Mouse (Mus musculus) midbrain, embryonic 12.5 days (tissue): ENCODE data around the gene Ociad2. TPM values are rescaled to one million over a fixed set of nuclear protein-coding genes. Genes with fewer than 3 reads are reported as not detected.
A peak's percentile ranks its signal among the peaks of the same experiment; 100 is the strongest.

ENCODE experiments used
- ATAC-seq: fragments of 200-750 bp; cut with Nextera tagmentation; 2 replicates; pipeline ENCODE4 v1.8.0; 2017; ENCODE audit warnings: low read depth, moderate TSS enrichment, moderate library complexity; ENCODE audit not compliant: low FRiP score
- H3K27ac ChIP-seq: fragments of 300-500 bp; sonication (generic); replicated peaks from 2 replicates; pipeline ENCODE4 v1.5.1; 2016; ENCODE audit warnings: mild to moderate bottlenecking
- H3K27me3 ChIP-seq: fragments of 300-500 bp; sonication (generic); 2 replicates; pipeline ENCODE4 v1.6.1; 2016; ENCODE audit warnings: mild to moderate bottlenecking
- H3K36me3 ChIP-seq: fragments of 300-500 bp; sonication (generic); 2 replicates; pipeline ENCODE4 v1.6.1; 2016
- H3K4me1 ChIP-seq: fragments of 300-500 bp; sonication (generic); 2 replicates; pipeline ENCODE4 v1.6.1; 2016
- H3K4me2 ChIP-seq: fragments of 300-500 bp; sonication (generic); replicated peaks from 2 replicates; pipeline ENCODE4 v1.6.1; 2016; ENCODE audit warnings: mild to moderate bottlenecking, moderate library complexity
- H3K4me3 ChIP-seq: fragments of 300-500 bp; sonication (generic); 2 replicates; pipeline ENCODE4 v1.5.1; 2016; ENCODE audit warnings: mild to moderate bottlenecking
- H3K9ac ChIP-seq: fragments of 300-500 bp; sonication (generic); replicated peaks from 2 replicates; pipeline ENCODE4 v1.6.1; 2016; ENCODE audit warnings: mild to moderate bottlenecking, moderate library complexity
- H3K9me3 ChIP-seq: fragments of 300-500 bp; sonication (generic); 2 replicates; pipeline ENCODE4 v1.6.1; 2016; ENCODE audit warnings: mild to moderate bottlenecking
- whole genome bisulfite sequencing: fragments of 180-500 bp; shearing (Covaris S2); methylation state at CpG from one replicate; pipeline ENCODE4 v1.1.7; 2016; 5-methylcytosine and 5-hydroxymethylcytosine counted together
- polyA plus RNA-seq: library from polyadenylated mRNA; unstranded; fragments of >200 nt; fragmentation: Nextera tagmentation; extraction: Ambion mirVana; gene quantifications from 2 replicates; pipeline ENCODE4 v1.2.1, GENCODE M21; 2016

Gene Ociad2
- polyA plus RNA-seq, 1 experiment from 2014 or later = 16.5 TPM

DNA sequence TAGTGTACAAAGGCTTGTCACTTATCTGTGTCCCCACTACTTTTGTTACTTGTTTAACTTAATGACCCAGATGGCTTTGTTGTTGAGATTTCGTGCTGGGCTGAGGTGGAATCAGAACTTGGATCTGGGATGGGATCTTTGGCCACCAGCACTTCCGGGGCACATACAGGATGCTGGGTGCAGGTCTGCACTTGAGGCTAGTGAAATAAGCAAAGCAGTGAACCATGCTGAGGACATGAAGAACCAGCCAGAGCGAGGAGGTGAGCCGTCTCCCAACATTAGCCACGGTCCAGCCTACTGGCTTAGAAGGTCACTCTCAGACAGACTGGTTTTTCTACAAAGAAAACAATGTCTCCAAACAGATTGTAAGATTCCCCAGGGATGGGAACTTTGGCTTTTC, 8.7 kb upstream of the Ociad2 start:
- Histone ChIP-seq H3K27ac (no peak overlapping the region), H3K9me3 (no peaks in the 10 kb centered on the region), H3K27me3 (0 out of 2 replicates have a peak, but pooled peaks cover 2% of the 10 kb centered on the region), H3K9ac (no peak overlapping the region), H3K4me3 (no peak overlapping the region), H3K4me2 (no peak overlapping the region), H3K36me3 (no peaks in the 10 kb centered on the region), H3K4me1 (peaks cover 11% of the 10 kb centered on the region)
- 47% methylated on average over 5 of the region's 5 CpGs for WGBS
- ATAC-seq = no peak

DNA sequence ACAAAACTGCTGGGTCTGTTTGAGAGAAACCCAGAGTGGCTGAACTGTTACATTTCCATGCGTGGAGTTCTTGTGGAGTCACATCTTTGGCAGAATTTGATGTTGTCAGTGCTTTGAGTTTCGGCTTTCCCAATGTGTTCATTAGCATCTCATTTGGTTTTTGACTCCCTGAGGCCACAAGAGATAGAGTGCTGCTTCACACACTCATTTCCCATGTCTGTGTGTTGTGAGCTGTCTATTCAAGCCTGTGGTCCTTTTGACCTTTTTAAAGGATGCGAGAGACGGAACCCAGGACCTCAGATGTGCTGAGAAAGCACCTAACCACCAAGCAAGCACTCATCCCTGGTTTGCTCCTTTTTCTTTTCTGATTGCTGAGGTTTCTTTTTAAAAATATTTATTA, 4.4 kb upstream of the Ociad2 start:
- 88% methylated on average over 4 of the region's 4 CpGs for WGBS
- Histone ChIP-seq H3K27ac (no peak overlapping the region), H3K4me2 (no peak overlapping the region), H3K36me3 (no peaks in the 10 kb centered on the region), H3K27me3 (peaks cover 8% of the 10 kb centered on the region; the same call in 1 of the 2 replicates), H3K4me3 (no peak overlapping the region), H3K9ac (no peak overlapping the region), H3K9me3 (no peaks in the 10 kb centered on the region), H3K4me1 (peaks cover 18% of the 10 kb centered on the region; the same call in 1 of the 2 replicates)
- ATAC-seq = no peak

DNA sequence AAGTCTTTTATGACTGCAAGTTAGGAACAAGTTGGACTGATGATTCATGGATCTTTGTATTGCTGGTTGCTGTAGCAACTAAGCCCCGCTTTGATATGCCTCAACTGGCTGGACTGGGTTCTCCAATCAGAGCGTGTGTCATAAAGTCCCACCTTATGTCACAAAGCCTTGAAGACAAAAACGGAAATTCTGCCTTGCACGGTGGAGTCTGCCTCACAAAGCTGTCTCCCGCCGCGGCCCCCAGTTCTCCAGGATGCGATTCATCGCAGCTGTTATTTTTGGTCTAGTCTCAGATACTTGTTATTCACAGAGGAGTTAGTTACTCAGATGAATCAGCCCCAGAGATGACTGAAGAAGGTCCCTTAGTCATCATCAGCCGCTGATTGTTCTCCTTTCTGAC, 3.5 kb upstream of the Ociad2 start:
- Histone ChIP-seq H3K9ac (no peak overlapping the region), H3K4me2 (peak overlapping the region; percentile 18; the same call in 1 of the 2 replicates), H3K27me3 (peaks cover 16% of the 10 kb centered on the region; the same call in 1 of the 2 replicates), H3K4me3 (no peak overlapping the region), H3K9me3 (no peaks in the 10 kb centered on the region), H3K36me3 (no peaks in the 10 kb centered on the region), H3K27ac (0 out of 2 replicates have a peak overlapping the region, but pooled peaks have one; percentile 17), H3K4me1 (peaks cover 18% of the 10 kb centered on the region; the same call in 1 of the 2 replicates)
- ATAC-seq = peak; percentile 69
- WGBS = 30% methylated on average over 10 of the region's 10 CpGs

DNA sequence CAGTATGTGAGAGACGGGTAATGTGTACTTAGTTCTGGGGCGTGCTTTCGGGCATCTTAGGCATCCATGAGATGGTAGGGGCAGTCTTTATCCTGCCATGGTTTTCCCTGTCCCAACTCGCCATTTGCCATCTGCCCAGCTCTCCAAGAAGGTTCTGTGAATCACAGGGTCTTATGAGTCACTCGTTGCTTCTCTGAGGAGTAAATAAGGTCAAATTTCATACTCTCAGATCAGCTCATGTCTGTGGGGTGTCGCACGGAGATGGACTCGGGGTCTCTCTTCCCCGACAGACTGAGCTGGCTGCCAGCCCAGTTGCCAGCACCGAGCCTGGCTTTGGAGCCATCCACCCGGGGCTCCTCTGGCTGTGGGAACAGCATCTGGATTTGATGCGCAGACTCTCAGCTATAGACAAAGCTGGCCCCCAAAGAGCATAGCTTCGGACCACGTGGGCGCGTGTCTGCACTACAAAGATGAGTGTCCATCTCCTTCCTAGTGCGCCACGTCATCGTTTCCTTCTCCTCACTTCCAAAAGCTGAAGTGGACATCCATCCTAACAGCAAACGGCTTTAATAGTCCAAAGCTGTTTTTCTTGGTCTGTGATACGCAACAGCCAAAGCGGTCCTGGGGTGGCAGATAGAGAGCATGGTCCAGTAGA, 2.0 kb upstream of the Ociad2 start:
- H3K9ac ChIP-seq = no peak overlapping the region
- 89% methylated on average over 22 of the region's 22 CpGs for WGBS
- no peak overlapping the region for H3K4me2 ChIP-seq
- no peaks in the 10 kb centered on the region for H3K36me3 ChIP-seq
- H3K27me3 ChIP-seq = peaks cover 16% of the 10 kb centered on the region; the same call in 1 of the 2 replicates
- no peaks in the 10 kb centered on the region for H3K9me3 ChIP-seq
- ATAC-seq = no peak
- H3K4me3 ChIP-seq = no peak overlapping the region
- H3K4me1 ChIP-seq = peaks cover 26% of the 10 kb centered on the region
- H3K27ac ChIP-seq = no peak overlapping the region

DNA sequence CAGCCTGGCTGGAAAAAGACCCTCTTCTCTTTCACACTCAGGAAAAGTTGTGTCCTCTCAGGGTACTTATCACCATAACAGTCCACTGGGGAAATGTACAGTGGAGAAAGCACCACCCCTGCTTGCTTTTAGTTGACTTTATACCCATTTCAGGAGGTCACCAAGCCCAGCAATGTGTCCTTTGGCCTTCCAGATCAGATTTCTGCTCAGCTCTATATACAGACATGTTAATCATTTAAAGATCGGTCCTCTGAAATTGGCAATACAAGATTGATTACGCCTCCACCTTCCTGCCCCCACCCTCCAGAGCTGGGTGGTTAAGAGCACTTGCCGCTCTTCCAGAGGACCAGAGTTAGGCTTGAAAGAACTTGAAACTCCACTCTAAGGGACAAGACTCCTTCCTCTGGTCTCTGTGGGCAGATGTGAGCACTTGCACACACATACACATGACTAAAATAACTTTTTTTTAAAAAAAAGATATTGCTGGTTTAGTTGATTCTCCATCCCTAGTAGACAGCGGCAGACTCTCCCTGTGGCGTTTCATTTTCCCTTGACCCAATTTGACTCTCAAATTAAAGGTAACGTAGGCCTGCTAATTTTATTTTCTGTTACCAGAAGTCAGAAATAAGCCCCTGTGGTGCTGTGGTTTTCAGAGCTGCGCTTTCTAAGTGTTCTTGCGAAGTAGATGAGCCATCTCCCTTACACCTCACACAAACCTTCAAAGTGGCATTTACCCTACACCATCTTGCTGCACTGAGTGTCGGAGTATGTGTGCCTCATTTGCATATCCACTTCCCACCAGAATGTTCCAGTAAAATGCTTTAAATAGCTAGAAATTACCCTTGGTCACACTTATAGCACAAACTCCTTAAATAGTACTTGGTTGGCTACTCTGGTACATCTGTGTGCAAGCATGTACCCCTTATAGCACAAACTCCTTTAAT, 777 bp downstream of the Ociad2 start:
- no peak overlapping the region for H3K4me2 ChIP-seq
- H3K27me3 ChIP-seq = peaks cover 14% of the 10 kb centered on the region; the same call in 1 of the 2 replicates
- H3K4me3 ChIP-seq = no peak overlapping the region
- ATAC-seq = no peak
- H3K9ac ChIP-seq = no peak overlapping the region
- no peaks in the 10 kb centered on the region for H3K9me3 ChIP-seq
- H3K4me1 ChIP-seq = peaks cover 32% of the 10 kb centered on the region
- no peak overlapping the region for H3K27ac ChIP-seq
- WGBS = 92% methylated on average over 9 of the region's 9 CpGs
- no peaks in the 10 kb centered on the region for H3K36me3 ChIP-seq

DNA sequence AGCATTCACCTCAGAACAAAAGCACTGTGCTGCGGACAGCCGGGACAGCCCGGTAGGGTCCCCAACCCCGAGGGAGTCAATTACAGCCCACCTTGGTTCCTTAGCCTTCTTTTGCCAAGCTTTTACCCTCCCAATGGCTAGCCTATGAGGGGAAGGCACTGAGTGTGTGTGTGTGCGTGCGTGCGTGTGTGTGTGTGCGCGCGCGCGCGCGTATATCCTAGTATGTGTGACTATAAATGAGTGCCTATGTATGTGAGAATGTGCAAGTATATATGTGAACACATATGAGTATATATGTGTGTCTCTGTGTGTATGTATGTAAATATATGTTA, 2.0 kb downstream of the Ociad2 start:
- 0 out of 2 replicates have a peak overlapping the region, but pooled peaks have one; percentile 50 for H3K27ac ChIP-seq
- ATAC-seq = no peak; the same call in 1 of the 2 replicates

DNA sequence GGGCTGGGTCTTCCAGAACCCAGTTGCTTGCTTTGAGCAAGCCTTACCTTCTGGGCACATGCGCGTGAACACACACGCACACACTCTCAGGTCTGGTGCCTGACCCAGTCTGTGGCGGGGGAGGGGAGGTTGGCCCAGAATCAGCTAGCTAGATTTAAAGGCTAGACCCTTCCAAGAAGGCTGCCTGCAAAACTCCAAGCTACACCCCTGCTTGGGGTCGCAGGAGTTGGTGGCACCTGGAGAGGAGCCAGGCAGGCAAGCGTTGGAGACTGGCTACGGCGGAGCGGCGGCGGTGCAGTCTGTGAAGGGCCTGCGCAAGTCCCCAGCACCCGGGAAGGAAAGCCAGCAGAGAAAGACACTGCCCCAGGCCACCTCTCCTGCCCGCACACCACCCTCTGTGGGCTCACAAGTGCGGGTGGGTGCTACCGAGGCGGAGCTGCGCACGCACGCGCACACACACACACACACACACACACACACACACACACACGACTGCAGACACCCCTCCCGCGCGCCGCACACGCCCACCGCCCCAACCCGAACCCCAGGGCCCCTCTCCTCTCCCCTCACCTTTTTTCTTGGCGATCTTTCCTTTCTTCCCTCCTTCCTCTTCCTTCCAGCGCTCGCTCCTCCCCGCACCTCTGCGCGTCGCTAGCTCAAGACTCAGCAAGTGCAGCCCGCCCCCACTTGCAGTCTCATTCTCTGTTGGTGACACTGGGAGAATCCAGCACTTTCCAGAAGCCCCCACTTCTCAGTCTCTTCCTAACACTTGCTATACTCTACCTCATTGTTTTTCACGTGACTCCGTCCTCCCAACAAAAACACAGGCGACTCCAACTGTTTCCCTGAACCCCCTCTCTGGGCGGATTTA, 2.6 kb downstream of the Ociad2 start:
- peak; percentile 75 for ATAC-seq
- Histone ChIP-seq H3K27ac (peak overlapping the region; percentile 50), H3K27me3 (peaks cover 14% of the 10 kb centered on the region; the same call in 1 of the 2 replicates), H3K4me3 (peak overlapping the region; percentile 57), H3K4me2 (peak overlapping the region; percentile 83), H3K4me1 (peaks cover 20% of the 10 kb centered on the region), H3K9me3 (no peaks in the 10 kb centered on the region), H3K9ac (peak overlapping the region; percentile 68), H3K36me3 (no peaks in the 10 kb centered on the region)
- WGBS = 2% methylated on average over 32 of the region's 41 CpGs

More for the DNA sequence above, 2.0 kb downstream of the Ociad2 start:
- H3K4me3 ChIP-seq = peak overlapping the region; percentile 57
- no peaks in the 10 kb centered on the region for H3K36me3 ChIP-seq
- H3K9me3 ChIP-seq = no peaks in the 10 kb centered on the region
- 41% methylated on average over 14 of the region's 14 CpGs for WGBS
- peak overlapping the region; percentile 68 for H3K9ac ChIP-seq
- H3K27me3 ChIP-seq = peaks cover 14% of the 10 kb centered on the region; the same call in 1 of the 2 replicates
- H3K4me2 ChIP-seq = peak overlapping the region; percentile 83
- H3K4me1 ChIP-seq = peaks cover 20% of the 10 kb centered on the region

DNA sequence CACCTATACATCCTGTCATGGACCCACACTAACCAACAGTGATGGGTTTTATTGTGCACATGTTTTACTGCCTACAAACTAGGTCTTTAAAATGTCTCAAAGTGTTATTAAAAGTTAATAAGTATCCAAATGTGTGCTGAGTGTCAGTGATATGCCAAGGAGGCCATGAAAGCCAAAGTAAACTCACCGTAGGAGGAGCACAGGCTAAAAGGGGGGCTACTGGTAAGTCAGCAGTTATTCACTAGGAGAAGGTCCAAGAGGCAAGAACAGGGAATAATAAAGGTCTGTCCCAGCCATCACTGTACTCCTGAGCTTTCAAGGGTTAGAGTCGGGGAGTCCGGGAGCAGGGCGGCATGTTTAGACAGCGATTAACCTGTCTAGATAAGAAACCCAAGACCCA, 4.4 kb downstream of the Ociad2 start:
- H3K4me1 ChIP-seq = peaks cover 15% of the 10 kb centered on the region
- ATAC-seq = no peak
- H3K9me3 ChIP-seq = no peaks in the 10 kb centered on the region
- H3K27ac ChIP-seq = no peak overlapping the region
- no peak overlapping the region for H3K4me2 ChIP-seq
- no peak overlapping the region for H3K4me3 ChIP-seq
- no peaks in the 10 kb centered on the region for H3K36me3 ChIP-seq
- H3K27me3 ChIP-seq = peaks cover 8% of the 10 kb centered on the region; the same call in 1 of the 2 replicates
- 93% methylated on average over 5 of the region's 5 CpGs for WGBS
- H3K9ac ChIP-seq = no peak overlapping the region

DNA sequence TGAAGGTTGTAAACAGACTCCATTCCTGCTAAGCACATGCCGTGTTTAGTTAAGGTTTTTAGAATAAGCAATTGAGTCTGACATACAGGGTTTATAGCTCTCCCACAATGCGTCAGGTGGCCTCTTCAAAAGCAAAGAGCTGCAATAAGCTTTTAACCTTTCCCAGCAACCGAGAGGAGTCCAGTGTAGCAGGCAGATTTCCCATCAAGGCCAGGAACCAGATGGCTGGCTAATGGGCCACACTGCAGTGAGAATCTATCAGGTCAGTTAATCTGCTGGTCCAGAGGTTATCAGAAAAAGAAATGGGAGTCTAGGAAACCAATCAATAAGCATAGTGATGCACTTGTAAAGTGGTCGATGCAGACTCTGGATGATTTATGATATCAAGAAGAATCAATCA, 9.8 kb downstream of the Ociad2 start:
- no peak overlapping the region for H3K27ac ChIP-seq
- no peaks in the 10 kb centered on the region for H3K36me3 ChIP-seq
- no peaks in the 10 kb centered on the region for H3K27me3 ChIP-seq
- no peak overlapping the region for H3K4me2 ChIP-seq
- H3K4me1 ChIP-seq = no peaks in the 10 kb centered on the region
- H3K9me3 ChIP-seq = no peaks in the 10 kb centered on the region
- ATAC-seq = no peak
- no peak overlapping the region for H3K9ac ChIP-seq
- H3K4me3 ChIP-seq = no peak overlapping the region
- 57% methylated on average over 4 of the region's 4 CpGs for WGBS

DNA sequence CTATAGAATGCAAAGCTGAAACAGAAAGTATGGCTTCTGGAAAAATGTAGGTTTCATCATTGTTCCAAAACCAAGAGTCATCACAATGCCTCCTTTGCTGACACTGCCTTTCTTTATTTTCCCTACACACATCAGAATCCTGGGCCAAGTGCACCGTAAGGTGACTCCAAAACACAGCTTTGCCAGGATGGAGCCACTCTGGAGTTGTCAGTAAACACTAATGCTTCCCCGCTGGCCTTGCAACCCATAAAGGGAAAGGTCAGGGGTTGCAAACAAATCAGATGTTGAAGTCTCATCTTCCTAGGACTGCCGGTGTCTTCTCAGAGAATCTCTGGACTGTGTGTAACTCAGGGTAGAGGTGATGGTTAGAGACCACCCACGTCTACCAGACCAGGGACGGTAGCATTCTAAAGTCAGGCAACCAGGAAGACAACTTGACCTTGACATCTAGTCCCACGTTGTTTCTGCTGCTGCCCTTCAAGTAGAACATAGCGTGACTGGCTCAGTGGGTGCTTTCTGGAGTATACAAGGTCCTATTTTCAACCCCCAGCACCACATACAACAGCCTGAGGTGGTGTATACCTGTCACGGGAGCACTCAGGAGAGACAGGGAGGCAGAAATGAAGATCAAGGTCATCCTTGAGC, 16.2 kb downstream of the Ociad2 start:
- Histone ChIP-seq H3K4me3 (no peak overlapping the region), H3K4me1 (no peaks in the 10 kb centered on the region), H3K4me2 (no peak overlapping the region), H3K9ac (no peak overlapping the region), H3K27ac (no peak overlapping the region), H3K9me3 (no peaks in the 10 kb centered on the region), H3K36me3 (0 out of 2 replicates have a peak, but pooled peaks cover 3% of the 10 kb centered on the region), H3K27me3 (no peaks in the 10 kb centered on the region)
- ATAC-seq = no peak
- 88% methylated on average over 8 of the region's 8 CpGs for WGBS

DNA sequence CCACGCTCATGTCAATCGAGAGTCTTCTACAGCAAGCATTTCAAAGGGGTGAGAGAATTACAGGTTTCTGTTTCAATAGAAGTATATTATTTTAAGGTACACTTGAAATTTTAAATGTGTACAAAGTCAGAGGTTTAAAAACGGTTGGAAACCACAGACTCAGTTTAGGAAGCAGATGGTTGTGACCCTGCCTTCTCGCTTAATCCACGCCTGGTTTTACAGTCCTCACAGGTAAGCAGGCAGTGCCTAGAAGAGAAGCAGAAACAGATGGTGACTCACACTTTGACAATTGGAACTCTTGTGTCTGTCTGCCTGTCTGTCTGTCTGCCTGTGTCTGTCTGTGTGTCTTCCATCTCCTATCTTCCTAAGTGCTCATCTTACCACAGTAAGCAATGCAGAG, 17.2 kb downstream of the Ociad2 start:
- Histone ChIP-seq H3K36me3 (0 out of 2 replicates have a peak, but pooled peaks cover 3% of the 10 kb centered on the region), H3K9ac (no peak overlapping the region), H3K4me1 (no peaks in the 10 kb centered on the region), H3K27me3 (no peaks in the 10 kb centered on the region), H3K9me3 (no peaks in the 10 kb centered on the region), H3K27ac (no peak overlapping the region), H3K4me2 (no peak overlapping the region), H3K4me3 (no peak overlapping the region)
- WGBS = 83% methylated on average over 5 of the region's 5 CpGs
- no peak for ATAC-seq
